Mouse (Mus musculus): Measurements from ENCODE around the gene Pdzrn3.
A peak's percentile ranks its signal among the peaks of the same experiment; 100 is the strongest.

Gene Pdzrn3

GRCm38 (mm10) chr6:101197642-101198041 lies 180.1 kb downstream of the Pdzrn3 start:
- DNase-seq (ENCODE audit: low spot score in 2 of 2) = peak; percentile 92 to 93

- no peak for DNase-seq (ENCODE audit: low spot score in 2 of 2)
Observed at GRCm38 (mm10) chr6:101195891-101196290, 181.8 kb downstream of the Pdzrn3 start.

GRCm38 (mm10) chr6:101194386-101194925 lies 183.2 kb downstream of the Pdzrn3 start:
- no peak for DNase-seq (ENCODE audit: low spot score in 2 of 2)

DNA sequence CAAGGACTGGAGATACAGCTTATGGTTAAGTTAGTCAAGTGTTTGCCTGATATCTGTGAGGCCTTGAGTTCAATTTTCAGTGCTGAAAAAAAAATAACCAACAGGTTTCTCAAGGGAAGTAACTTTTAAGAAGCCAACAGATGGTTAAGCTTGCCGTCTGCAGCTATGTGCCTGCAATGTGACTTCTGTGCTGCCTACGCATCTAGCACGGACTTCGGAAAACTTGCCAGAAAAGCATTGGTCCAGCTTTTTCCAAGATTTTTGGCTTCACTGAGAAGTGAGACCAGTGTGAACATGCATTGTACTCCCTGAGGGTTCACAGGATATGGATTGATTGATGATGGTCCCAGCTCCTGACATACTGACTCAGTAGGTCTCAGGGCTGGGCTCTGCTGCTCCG lies 186.1 kb downstream of the Pdzrn3 start:
- peak; percentile 70 to 77 for DNase-seq (ENCODE audit: low spot score in 2 of 2)

DNA sequence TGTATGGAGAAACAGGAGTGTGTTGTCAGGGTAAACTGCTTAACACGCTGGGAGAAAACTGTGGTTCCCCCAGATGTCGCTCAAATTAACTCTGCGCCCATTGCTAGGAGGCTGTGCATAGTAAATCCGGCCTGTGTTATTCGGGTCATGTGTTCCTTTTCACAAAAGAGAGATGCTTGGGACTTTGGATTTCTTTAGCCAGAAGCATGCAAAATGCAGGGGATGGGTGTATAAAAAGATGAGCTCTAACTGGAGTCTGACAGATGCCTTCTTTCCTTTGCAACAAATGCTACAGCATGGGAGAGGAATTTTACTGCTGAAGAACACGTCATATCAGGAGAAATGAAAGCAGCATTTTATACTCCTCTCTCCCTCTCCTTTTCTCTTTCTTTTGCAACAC lies 190.4 kb downstream of the Pdzrn3 start:
- DNase-seq (ENCODE audit: low spot score in 2 of 2) = peak in 1 of 2 experiments; percentile 31

DNA sequence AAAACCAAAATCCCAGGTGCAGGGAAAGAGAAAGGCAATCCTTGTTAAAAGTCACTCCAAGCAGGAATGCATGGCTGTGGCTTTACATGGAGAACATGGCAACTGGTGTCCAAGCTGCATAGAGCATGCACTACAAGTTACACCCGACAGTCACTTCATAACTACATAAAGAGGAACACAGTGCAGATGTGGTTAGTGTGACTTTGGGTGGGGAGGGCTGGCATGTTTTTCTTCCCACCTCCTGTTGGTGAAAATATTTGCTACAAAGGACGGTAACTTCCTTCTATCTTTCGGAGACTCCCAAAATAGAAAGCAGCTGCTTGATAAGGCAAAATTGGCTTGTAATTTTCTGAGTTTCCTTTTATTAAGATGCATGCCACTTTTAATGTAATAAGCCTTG lies 190.8 kb downstream of the Pdzrn3 start:
- no peak for DNase-seq (ENCODE audit: low spot score in 2 of 2)

DNA sequence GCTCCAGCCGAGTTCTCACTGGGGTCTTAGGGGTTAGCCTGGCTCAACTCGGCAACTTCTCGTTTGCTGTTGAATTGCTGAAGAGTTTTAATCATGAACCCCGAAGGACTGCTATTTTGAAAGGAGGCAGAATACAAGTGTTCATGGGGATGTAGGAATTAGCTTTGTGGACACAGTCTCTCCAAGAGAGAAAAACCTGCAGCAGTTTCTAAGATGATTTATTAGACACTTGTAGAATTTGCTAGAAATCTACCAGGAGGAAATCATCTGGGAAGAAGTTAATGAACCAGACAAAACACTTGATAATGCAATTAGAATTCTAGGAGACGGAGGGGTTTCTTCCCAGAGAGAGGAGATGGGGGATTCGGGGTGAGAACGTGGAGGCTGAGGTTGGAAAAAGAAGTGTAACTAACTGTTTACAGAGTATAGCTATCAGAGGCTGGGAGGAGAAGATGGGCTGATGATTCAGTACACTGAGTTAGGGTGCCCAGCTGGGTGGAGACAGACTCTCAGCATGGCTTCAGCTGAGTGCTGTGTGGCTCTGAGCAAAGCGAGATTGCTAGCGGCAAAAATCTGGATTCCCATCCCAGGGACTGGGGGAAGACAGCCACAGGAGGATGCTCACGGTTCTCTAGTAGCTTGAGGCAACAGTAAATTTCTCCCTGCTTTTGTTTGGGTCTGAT lies 193.5 kb downstream of the Pdzrn3 start:
- peak; percentile 32 to 37 for DNase-seq (ENCODE audit: low spot score in 2 of 2)

- DNase-seq (ENCODE audit: low spot score in 2 of 2) = no peak
Observed at GRCm38 (mm10) chr6:101170699-101171098, 207.0 kb downstream of the Pdzrn3 start.

DNA sequence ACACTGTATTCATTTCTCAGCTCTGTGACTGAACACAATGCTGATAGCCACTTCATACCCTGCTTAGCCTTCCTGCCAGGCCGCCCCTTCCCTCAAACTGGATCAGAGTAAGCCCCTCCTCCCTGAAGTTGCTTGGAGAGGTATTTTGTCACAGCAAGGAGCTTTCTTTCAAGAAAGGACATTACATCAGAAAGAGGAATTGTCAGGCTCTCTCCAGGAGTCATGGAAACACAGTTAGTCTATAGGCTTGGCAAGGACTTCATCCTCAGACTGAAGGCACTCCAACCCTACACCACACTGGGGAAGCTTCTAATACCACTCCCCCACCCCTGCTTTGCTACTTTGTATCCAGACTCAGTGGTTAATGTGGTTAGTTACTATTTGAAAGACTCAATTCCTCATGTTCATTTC lies 224.2 kb downstream of the Pdzrn3 start:
- no peak for DNase-seq (ENCODE audit: low spot score in 2 of 2)

- no peak for DNase-seq (ENCODE audit: low spot score in 2 of 2)
Observed at GRCm38 (mm10) chr6:101135368-101135767, 242.3 kb downstream of the Pdzrn3 start.

DNA sequence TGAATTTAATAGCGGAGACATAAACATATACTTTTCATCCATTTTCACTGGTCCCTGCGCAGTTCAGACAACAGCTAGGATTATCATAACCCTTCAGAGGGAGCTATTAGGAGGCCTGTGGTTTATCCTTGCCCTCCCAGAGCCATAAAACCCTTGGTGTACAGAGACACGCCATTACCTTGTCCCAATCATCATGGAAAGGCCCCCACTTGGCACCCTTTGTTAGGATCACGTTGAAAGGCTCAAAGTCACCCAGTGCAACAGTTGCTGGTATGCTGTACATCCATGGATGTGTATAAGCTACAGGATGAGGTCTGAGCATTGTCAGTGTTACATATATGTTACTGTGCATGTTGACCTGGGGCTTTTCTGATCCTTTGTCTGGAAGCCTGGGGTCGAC lies 252.3 kb downstream of the Pdzrn3 start:
- no peak for DNase-seq (ENCODE audit: low spot score in 2 of 2)

DNA sequence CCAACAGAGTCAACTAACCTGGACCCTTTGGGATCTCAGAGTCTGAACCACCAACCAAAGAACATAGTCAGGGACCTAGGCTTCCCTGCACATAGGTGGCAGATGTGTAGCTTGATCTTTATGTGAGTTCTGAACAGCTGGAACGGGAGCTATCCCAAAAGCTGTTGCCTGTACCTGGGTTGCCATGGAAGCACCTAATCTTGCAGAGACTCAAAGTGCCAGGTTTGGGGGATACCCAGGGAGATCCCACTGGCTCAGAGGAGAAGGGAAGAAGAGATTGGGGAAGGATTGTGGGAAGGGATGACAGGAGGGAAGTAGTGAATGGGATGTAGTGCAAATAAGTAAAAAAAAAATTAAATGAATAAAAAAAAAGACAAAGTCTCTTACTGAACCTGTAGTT lies 268.7 kb downstream of the Pdzrn3 start:
- DNase-seq (ENCODE audit: low spot score in 2 of 2) = no peak

GRCm38 (mm10) chr6:101103506-101103905 lies 274.2 kb downstream of the Pdzrn3 start:
- DNase-seq (ENCODE audit: low spot score in 2 of 2) = no peak

DNA sequence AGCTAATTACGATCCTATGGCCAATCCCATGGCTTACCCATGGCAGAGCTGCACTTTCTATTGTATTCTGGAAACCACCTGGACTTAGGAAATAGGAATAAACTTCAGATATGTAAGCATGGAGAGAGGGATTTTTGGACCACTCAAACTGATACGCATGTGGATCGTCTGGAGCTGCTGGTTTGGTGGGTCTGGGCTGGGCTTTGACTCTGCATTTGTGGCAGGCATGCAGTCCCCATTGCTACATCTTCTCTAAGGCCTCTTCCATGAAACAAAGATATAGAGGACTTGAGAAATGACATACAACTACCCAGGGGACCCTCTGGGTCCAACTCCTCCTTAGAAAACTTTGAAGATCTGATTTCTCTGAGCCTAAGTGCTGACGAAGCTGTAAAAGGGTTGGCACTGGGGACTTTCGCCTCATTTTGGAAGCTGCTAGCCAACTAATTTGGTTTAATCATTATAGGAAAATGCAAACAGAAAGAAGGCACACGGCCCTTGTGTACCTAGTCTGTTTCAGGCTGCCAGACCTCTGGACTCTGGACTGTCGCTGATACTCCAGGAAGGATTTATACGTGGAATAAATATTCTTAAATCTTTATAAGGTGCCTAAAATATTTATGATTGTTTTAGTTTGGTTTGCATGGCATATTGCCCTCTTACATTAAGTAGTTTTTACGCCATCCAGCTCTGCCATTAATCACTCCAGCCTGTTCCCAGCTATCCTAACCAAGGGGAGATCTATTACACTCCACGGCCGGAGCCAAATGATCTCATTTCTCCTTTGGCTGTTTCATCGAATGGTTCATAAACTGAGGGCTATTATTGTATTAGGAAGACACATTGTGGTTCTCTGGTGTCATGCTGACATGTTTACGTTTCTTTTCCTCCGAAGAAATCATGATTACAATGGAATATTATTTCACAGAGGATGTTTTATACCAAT lies 275.7 kb downstream of the Pdzrn3 start:
- DNase-seq (ENCODE audit: low spot score in 2 of 2) = no peak
